Mouse (Mus musculus): ENCODE measurements around the gene Chmp2b. TPM values are rescaled to one million over a fixed set of nuclear protein-coding genes. Genes with fewer than 3 reads are reported as not detected.

The Chmp2b gene
- 81.1 TPM for polyA plus RNA-seq (2014; fragmentation: Illumina TruSeq; extraction: RNeasy Lipid Tissue Mini Kit (QIAGEN cat#74804); ENCODE audit: low read depth, low replicate concordance)

GRCm38 (mm10) chr16:65561963-65562863 is at the start of gene Chmp2b:
TSS of gene Chmp2b (minus strand) at chr16:65562726.

GRCm38 (mm10) chr16:65520211-65520610 is 42.3 kb downstream of the Chmp2b start, which contains the start of gene Pou1f1:
TSS of gene Pou1f1 (plus strand) at chr16:65520511.

Other genes with a start within 250 kb of the Chmp2b start
- gene Pou1f1, start 42.2 kb downstream of the Chmp2b start, polyA plus RNA-seq (2014; fragmentation: Illumina TruSeq; extraction: RNeasy Lipid Tissue Mini Kit (QIAGEN cat#74804); ENCODE audit: low read depth, low replicate concordance) = not detected